Mouse (Mus musculus) G1E (cell line): Measurements from ENCODE around the gene Glp2r.

Experiments used
- CTCF ChIP-seq: IDR thresholded peaks from 2 replicates; pipeline ENCODE4 v1.5.1; 2012; ENCODE audit warnings: low read depth, low read length, inconsistent platforms, mixed read lengths
- GATA1 ChIP-seq: IDR thresholded peaks from 2 replicates; pipeline ENCODE4 v1.6.1; 2012; ENCODE audit warnings: borderline replicate concordance, low read length, inconsistent platforms, mixed read lengths
- GATA2 ChIP-seq: IDR thresholded peaks from 2 replicates; pipeline ENCODE4 v1.6.1; 2012; ENCODE audit warnings: low read depth, low read length, inconsistent platforms, borderline replicate concordance
- POLR2AphosphoS5 ChIP-seq: IDR thresholded peaks from 2 replicates; pipeline ENCODE4 v1.6.1; 2012; ENCODE audit warnings: low read depth, low read length, inconsistent platforms; ENCODE audit not compliant: insufficient replicate concordance
- TAL1 ChIP-seq: conservative IDR thresholded peaks from 2 replicates; pipeline ENCODE4 v1.6.1; 2012; ENCODE audit warnings: low read depth, low read length, inconsistent platforms, mixed read lengths

GRCm38 (mm10) chr11:67738846-67739490 is 32.0 kb downstream of the Glp2r start:
- TF ChIP-seq CTCF (no peak), POLR2AphosphoS5 (no peak), TAL1 (no peak), GATA1 (no peak), GATA2 (no peak)
